Mouse (Mus musculus) right cerebral cortex, adult 2 months (tissue): Measurements from ENCODE around the gene Elovl3.
"Not testable (repeated sequence)": the region's sequence is repeated elsewhere in the genome, so short reads cannot be mapped to it uniquely, and the experiment has no call there.

ENCODE experiments used
- DNase-seq, 2 experiments: peaks; one replicate each; pipeline ENCODE4 v3.0.0; 2021 to 2022; ENCODE audit warnings: low spot score in 2 of 2

The Elovl3 gene

DNA sequence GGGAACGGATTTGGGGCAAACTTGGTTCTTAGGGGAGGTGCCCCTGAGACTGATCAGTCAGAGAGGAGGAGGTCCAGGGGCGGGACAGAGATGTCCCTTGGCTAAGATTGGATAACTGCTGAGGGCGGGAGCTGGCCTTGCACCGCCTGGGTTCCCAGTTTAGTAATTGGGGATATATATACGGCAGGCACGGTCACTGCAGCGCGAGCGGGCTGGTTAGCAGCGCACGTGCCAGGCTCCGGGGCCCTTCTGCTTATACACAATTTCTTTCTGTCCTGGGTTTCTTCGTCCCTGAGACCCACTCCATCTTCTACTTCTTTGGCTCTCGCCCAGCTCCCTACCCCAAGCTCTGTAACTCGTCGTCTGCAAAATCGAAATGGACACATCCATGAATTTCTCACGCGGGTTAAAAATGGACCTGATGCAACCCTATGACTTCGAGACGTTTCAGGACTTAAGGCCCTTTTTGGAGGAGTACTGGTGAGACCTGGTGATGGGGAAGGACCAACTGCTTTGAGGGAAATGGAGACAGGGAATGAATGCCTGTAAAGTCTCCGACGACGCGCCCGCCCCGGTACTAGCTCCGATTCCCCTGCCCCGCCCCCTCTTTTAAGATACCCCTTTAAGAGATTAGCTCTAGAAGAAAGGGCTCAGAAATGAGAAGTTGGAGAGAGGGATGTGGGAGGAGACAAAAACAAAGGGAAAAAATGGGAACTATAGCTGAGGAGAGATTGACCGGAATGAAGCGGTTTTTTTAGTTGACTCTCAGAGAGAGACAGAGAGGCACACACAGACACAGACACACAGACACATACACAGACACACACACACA lies at the start of gene Elovl3:
Gene Elovl3, plus strand, starts transcription at position 204 of the 832 bp plus-strand sequence.
- DNase-seq: no peak

DNA sequence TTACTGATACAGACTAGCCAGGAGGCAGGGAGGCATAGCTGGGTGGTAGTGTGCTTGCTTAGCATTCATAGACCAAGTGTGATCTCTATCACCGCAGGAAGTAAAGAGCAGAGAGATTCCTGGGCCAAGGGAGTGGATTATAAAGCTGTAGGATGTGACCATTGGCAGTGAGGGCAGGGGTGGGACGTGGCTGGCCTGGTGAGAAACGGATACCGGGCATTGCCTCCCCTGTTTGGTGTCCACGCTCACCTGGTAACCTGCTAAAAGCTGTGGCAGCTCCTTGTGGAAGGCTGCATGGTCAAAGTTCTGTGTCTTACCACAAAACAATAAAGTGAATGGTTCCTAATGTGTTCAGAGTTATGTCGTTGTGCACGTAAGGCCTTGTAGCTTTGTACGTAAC lies 46.5 kb upstream of the Elovl3 start:
- DNase-seq: no peak

DNA sequence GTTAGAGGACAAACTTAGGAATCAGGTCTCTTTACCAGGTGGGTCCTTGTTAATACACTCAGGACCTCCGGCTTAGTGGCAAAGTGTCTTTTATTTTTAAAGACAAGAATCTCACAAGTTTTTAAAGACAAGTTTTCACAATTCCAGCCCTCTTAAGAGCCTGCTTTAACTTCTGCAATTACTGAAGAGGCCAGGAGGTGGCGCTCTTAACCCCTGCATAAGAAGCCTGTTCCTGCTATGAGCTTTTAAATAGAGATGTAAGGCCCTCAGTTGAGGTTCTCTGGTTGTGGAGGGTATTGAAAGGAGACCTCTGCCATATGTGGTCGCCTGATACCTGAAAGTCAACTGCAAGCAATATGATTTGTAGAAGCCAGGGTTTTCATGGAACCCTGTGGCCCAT lies 45.4 kb upstream of the Elovl3 start:
- DNase-seq: peak; percentile 70 to 73

DNA sequence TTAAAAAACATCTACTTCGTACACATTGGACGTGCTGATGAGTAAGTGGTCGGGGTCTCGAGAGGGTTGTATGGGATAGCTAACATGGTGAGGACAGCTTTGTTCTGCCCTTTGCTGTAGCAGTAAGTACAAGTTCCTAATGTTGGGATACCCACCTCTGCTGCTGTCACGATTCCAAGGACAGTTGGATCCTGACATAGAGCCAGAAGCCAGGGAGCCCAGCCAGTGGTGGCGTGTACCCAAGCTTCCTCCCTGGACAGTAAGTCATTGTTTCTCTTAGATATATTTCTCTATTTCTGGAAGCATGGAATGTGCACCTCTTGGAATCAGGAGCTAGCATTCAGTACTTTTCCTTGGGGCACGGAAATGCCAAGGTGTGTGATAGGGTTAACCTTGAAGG lies 43.8 kb upstream of the Elovl3 start:
- DNase-seq: no peak

DNA sequence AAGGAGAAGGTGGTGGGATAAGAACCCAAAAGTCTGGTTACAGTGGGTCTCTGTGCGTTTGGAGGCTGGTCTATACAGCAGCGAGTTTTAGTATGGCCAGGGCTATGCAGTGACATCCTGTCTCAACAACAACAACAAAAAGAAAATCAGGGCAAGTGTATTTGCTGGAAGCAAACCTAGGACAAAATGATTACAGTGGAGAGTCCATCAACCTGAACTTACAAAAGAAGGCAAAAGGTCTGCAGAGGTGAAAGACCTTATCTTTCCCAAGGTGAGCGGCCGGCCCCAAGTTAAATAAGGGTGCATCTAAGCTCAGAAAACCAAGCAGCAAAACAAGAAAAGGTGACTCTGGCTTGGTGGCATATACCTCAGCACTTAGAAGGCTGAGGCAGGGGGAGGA lies 40.1 kb upstream of the Elovl3 start:
- no peak for DNase-seq

- DNase-seq: no peak
Measured at GRCm38 (mm10) chr19:46094144-46094543, 37.6 kb upstream of the Elovl3 start.

DNA sequence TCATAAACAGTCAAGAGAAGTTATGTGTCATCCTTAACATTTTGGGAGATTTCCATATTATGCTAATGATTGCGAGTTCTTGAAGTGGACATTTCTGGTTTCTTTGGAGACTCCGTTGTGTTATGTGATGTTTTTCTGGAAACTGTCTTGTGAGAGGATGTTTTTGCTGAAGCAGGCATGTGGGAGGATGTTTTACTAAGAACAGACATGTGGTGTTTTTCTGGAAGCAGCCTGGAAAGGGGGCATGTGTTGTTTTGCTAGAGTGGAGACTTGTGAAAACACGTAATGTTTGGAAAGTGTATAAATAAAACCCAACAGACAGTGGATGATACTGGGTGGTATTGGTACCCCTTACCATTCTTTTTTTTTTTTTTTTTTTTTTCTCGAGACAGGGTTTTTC lies 36.4 kb upstream of the Elovl3 start:
- DNase-seq: peak; percentile 23 to 37

DNA sequence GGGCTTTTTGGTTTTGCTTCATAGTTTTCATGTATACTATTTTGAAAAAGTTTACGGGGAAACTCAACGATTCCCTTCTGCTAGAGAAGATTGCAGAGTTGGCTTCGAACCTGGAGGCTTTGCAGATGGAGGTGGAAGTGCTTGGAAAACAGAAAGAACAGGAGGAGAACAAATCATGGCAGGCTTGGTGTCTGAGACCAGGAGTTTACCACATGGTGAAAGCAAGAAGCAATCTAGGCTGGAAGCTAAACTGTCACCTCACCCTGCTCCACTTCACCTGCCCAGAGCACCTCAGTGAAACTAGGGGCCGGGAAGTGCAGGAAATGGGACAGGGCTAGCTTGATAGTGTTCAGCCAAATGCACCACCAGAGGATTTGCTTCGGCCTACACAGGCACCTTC lies 35.3 kb upstream of the Elovl3 start:
- DNase-seq: no peak

- DNase-seq: no peak
Measured at GRCm38 (mm10) chr19:46099561-46099960, 32.1 kb upstream of the Elovl3 start.

- no peak for DNase-seq
Measured at GRCm38 (mm10) chr19:46103437-46104186, 28.1 kb upstream of the Elovl3 start.

GRCm38 (mm10) chr19:46104187-46104557 lies 27.5 kb upstream of the Elovl3 start:
- DNase-seq: no peak

DNA sequence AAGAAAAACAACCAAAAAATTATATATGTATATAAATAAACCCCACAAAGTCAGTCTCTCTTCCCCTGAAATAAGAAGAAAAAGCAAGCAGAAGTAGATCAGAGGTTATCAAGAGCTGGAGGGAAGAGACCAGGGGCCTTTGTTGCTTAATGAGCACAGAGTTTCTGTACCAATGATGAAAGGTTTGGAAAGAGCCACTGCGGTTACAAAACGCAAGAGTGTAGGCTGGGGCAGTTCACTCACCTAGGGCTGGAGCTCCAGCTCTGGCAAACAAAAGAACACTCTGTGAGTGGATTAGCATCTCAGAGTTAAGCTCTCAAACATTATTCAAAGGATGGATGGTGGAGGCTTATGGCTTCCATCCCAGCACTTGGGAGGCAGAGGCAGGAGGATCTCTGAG lies 21.5 kb upstream of the Elovl3 start:
- DNase-seq: no peak

- DNase-seq: no peak
Measured at GRCm38 (mm10) chr19:46110781-46111180, 20.9 kb upstream of the Elovl3 start.

- DNase-seq: no peak
Measured at GRCm38 (mm10) chr19:46114617-46115016, 17.1 kb upstream of the Elovl3 start.

- DNase-seq: no peak
Measured at GRCm38 (mm10) chr19:46119458-46119857, 12.2 kb upstream of the Elovl3 start.

GRCm38 (mm10) chr19:46120872-46121271 lies 10.8 kb upstream of the Elovl3 start:
- DNase-seq: no peak

DNA sequence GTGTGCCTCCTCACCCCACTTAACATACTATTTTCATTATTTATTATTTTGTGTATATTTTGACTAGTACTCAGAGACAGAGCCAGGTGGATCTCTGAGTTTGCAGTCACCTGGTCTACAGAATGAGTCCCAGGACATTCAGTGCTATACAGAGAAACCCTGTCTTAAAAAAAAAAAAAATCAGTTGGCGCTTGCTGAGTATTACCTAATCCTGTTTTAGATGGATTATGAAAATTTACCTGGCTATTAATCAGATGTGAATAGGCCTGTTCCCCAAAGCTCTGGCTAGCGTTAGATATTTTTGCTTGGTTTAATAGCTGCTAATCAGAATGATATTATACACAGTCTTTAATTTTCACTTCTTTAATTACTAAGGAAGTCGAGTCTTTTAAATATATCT lies 7.8 kb upstream of the Elovl3 start:
- DNase-seq: no peak

DNA sequence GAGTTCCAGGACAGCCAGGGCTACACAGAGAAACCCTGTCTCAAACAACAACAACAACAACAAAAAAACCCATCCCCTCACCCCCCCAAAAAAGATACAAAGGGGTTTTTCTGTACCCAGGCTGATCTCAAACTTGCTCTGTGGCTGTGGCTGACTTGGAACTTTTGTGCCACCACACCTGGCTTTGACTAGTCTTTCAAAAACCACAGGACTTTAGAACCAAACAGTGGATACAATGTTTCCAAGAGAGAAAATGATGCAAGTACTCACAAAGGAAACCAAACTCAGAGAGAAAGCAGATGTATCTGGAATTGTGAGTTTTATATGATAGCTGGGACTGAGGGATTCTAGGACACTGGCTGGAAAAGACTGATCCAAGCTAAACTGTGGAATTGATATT lies 7.0 kb upstream of the Elovl3 start:
- DNase-seq: no peak

GRCm38 (mm10) chr19:46126301-46126700 lies 5.4 kb upstream of the Elovl3 start:
- no peak for DNase-seq

DNA sequence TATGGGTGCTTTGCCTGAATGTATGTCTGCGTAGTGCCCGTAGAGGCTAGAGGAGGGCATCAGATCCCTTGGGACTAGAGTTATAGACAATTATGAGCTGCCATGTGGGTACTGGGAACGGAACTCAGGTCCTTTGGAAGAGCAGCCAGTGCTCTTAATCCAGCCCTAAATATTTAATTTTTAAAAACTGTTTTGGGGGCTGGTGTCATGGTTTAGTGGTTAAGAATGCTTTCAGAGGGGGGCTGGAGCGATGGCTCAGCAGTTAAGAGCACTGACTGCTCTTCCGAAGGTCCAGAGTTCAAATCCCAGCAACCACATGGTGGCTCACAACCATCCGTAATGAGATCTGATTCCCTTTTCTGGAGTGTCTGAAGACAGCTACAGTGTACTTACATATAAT lies 2.0 kb upstream of the Elovl3 start:
- DNase-seq: not testable (repeated sequence)

- no peak for DNase-seq
Measured at GRCm38 (mm10) chr19:46131283-46131682, 414 bp upstream of the Elovl3 start.

- no peak for DNase-seq
Measured at GRCm38 (mm10) chr19:46132577-46132976, 880 bp downstream of the Elovl3 start.

DNA sequence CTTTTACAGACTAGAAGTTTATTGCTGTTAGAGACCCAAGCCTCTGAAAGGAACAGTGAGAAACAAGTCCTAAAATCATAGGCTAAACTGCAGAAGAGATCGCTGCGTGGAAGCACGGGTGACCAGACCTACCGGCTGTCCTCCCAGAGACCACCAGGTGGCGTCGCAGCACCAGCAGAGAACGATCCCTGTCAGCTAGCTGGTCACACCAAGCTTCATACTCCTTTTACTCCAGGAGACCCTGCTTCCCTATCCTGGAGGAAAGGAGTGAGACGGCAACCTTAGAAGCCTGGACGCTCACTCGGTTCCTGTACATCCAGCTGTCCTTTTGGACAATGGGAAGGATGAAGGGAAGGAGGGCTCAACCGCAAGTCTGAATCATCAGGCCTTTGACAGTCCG lies 3.6 kb downstream of the Elovl3 start:
- peak; percentile 95 for DNase-seq
